Mouse (Mus musculus) embryo, embryonic 10 days (tissue): ENCODE data around the gene Dmap1.
A peak's percentile ranks its signal among the peaks of the same experiment; 100 is the strongest.

ENCODE experiments used
- DNase-seq: peaks from one replicate; pipeline ENCODE4 v3.0.0-alpha.2; 2015; ENCODE audit warnings: low spot score

Gene Dmap1

GRCm38 (mm10) chr4:117656961-117657360 lies 25.1 kb downstream of the Dmap1 start:
- peak; percentile 78 for DNase-seq

- peak; percentile 74 for DNase-seq
These were observed 26.6 kb downstream of the Dmap1 start for GRCm38 (mm10) chr4:117655500-117655863.

GRCm38 (mm10) chr4:117654703-117655499 lies 27.2 kb downstream of the Dmap1 start:
- DNase-seq: no peak

GRCm38 (mm10) chr4:117654016-117654702 lies 27.9 kb downstream of the Dmap1 start:
- peak; percentile 53 for DNase-seq

- DNase-seq: no peak
These were observed 29.3 kb downstream of the Dmap1 start for GRCm38 (mm10) chr4:117652727-117653126.

GRCm38 (mm10) chr4:117651626-117652101 lies 30.4 kb downstream of the Dmap1 start:
- peak; percentile 85 for DNase-seq

- no peak for DNase-seq
These were observed 34.9 kb downstream of the Dmap1 start for GRCm38 (mm10) chr4:117646926-117647755.

GRCm38 (mm10) chr4:117646496-117646895 lies 35.6 kb downstream of the Dmap1 start:
- no peak for DNase-seq

- DNase-seq: no peak
These were observed 36.2 kb downstream of the Dmap1 start for GRCm38 (mm10) chr4:117645859-117646258.

- DNase-seq: no peak
These were observed 37.0 kb downstream of the Dmap1 start for GRCm38 (mm10) chr4:117645031-117645435.

- DNase-seq: no peak
These were observed 40.3 kb downstream of the Dmap1 start for GRCm38 (mm10) chr4:117641804-117642203.

GRCm38 (mm10) chr4:117640925-117641703 lies 41.0 kb downstream of the Dmap1 start:
- no peak for DNase-seq

GRCm38 (mm10) chr4:117636891-117637613 lies 45.0 kb downstream of the Dmap1 start:
- no peak for DNase-seq

GRCm38 (mm10) chr4:117636152-117636551 lies 45.9 kb downstream of the Dmap1 start:
- no peak for DNase-seq

GRCm38 (mm10) chr4:117634642-117635041 lies 47.4 kb downstream of the Dmap1 start:
- DNase-seq: no peak

- DNase-seq: no peak
These were observed 48.5 kb downstream of the Dmap1 start for GRCm38 (mm10) chr4:117633527-117633926.

GRCm38 (mm10) chr4:117630053-117630670 lies 51.9 kb downstream of the Dmap1 start:
- no peak for DNase-seq

- DNase-seq: no peak
These were observed 53.6 kb downstream of the Dmap1 start for GRCm38 (mm10) chr4:117628464-117628863.
